Mouse (Mus musculus): ENCODE measurements around the gene Tubgcp5.

DNA sequence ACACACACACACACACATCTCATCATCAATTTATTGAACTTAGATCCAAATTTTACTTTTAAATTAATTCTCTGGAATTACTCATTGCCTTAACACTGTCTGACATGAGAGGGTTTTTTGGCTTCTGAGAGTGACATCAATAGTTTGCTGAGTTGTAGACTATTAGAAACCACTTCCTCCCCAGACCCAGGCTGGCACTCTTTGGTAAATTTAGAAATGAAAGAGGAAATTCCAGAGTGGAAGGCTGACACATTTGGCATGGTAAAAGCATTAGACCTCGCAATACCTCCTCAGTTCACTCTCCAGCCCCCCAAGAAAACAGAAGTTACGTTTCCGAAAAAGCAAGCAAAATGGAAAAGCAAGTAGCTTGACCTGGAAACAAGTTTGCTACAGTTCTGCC is 58.8 kb downstream of the Tubgcp5 start:
- TF ChIP-seq POLR2A (IDR thresholded peaks at IDR 0.05; ENCODE audit: insufficient read length, low read depth) (no peak), POLR2AphosphoS2 (IDR thresholded peaks at IDR 0.05; ENCODE audit: insufficient read length, low read depth) (no peak), CEBPB (IDR thresholded peaks at IDR 0.05; ENCODE audit: insufficient read depth, poor library complexity, severe bottlenecking) (no peak), MYOG (IDR thresholded peaks at IDR 0.05; ENCODE audit: control insufficient read depth in 1 of 3, insufficient read depth in 1 of 3, insufficient read length in 2 of 3, low read depth in 2 of 3) (no peak), USF1 (IDR thresholded peaks at IDR 0.05; ENCODE audit: low read depth) (no peak), TCF12 (IDR thresholded peaks at IDR 0.05; ENCODE audit: insufficient read depth, poor library complexity, severe bottlenecking) (no peak)

All from myocyte (in vitro differentiated cells).